Mouse (Mus musculus) adrenal gland, adult 18-20 months (tissue): Measurements from ENCODE around the gene Meis2. TPM values are rescaled to one million over a fixed set of nuclear protein-coding genes. Genes with fewer than 3 reads are reported as not detected.

ENCODE experiments used
- DNase-seq, 2 experiments: peaks; one replicate each; pipeline ENCODE4 v3.0.0; 2021 to 2022; ENCODE audit warnings: low spot score in 2 of 2
- total RNA-seq, 2 experiments: library from RNA; stranded (reverse); gene quantifications; 1 replicate in 1 of 2; 2 replicates in 1 of 2; pipeline ENCODE4 v1.2.3; 2021

The Meis2 gene
- total RNA-seq, 2 experiments from 2014 or later = 216 to 279 TPM

GRCm38 (mm10) chr2:115950645-115951044 is 115.0 kb downstream of the Meis2 start:
- DNase-seq = no peak

GRCm38 (mm10) chr2:115948630-115949426 is 116.8 kb downstream of the Meis2 start:
- DNase-seq = no peak

- no peak for DNase-seq
Observed at GRCm38 (mm10) chr2:115947714-115948226, 117.9 kb downstream of the Meis2 start.

GRCm38 (mm10) chr2:115943044-115943443 is 122.6 kb downstream of the Meis2 start:
- no peak for DNase-seq

- no peak for DNase-seq
Observed at GRCm38 (mm10) chr2:115939849-115940248, 125.8 kb downstream of the Meis2 start.

GRCm38 (mm10) chr2:115938926-115939563 is 126.6 kb downstream of the Meis2 start:
- peak; percentile 40 to 54 for DNase-seq

GRCm38 (mm10) chr2:115938296-115938695 is 127.3 kb downstream of the Meis2 start:
- DNase-seq = no peak

GRCm38 (mm10) chr2:115937896-115938295 is 127.7 kb downstream of the Meis2 start:
- no peak for DNase-seq

- no peak for DNase-seq
Observed at GRCm38 (mm10) chr2:115936786-115937185, 128.9 kb downstream of the Meis2 start.

GRCm38 (mm10) chr2:115934299-115934698 is 131.3 kb downstream of the Meis2 start:
- no peak for DNase-seq

- no peak for DNase-seq
Observed at GRCm38 (mm10) chr2:115933259-115933658, 132.4 kb downstream of the Meis2 start.

- no peak for DNase-seq
Observed at GRCm38 (mm10) chr2:115925744-115926143, 139.9 kb downstream of the Meis2 start.

- DNase-seq = no peak
Observed at GRCm38 (mm10) chr2:115924472-115924871, 141.2 kb downstream of the Meis2 start.

GRCm38 (mm10) chr2:115923247-115923646 is 142.4 kb downstream of the Meis2 start:
- DNase-seq = no peak

GRCm38 (mm10) chr2:115921687-115922086 is 144.0 kb downstream of the Meis2 start:
- DNase-seq = no peak

- DNase-seq = no peak
Observed at GRCm38 (mm10) chr2:115920336-115920951, 145.2 kb downstream of the Meis2 start.

GRCm38 (mm10) chr2:115919141-115920071 is 146.2 kb downstream of the Meis2 start:
- DNase-seq = no peak

GRCm38 (mm10) chr2:115918561-115918960 is 147.1 kb downstream of the Meis2 start:
- no peak for DNase-seq

GRCm38 (mm10) chr2:115914539-115914938 is 151.1 kb downstream of the Meis2 start:
- DNase-seq = no peak

- DNase-seq = no peak
Observed at GRCm38 (mm10) chr2:115912948-115913529, 152.6 kb downstream of the Meis2 start.
